Mouse (Mus musculus): Measurements from ENCODE around the gene Cdh16. TPM values are rescaled to one million over a fixed set of nuclear protein-coding genes. Genes with fewer than 3 reads are reported as not detected.
"Not testable (repeated sequence)": the region's sequence is repeated elsewhere in the genome, so short reads cannot be mapped to it uniquely, and the experiment has no call there.

The Cdh16 gene
- polyA plus RNA-seq (2014; fragmentation: Nextera tagmentation; extraction: Ambion mirVana), result 0.18 and 0.34 TPM in 2 replicates

GRCm38 (mm10) chr8:104624161-104624560, at the start of gene Cdh16:
Gene Cdh16 (minus strand): TSS chr8:104624396.
- no peak within 1 kb of the TSS for H3K4me3 ChIP-seq (ENCODE audit: low read depth, low read length)
- H3K9ac ChIP-seq (ENCODE audit: low read depth, low read length), result no peak within 1 kb of the TSS
- no peak within 1 kb of the TSS for H3K4me2 ChIP-seq
- no peaks in the 10 kb centered on the region for H3K9me3 ChIP-seq (ENCODE audit: control insufficient read depth, low read length)
- no peaks in the 10 kb centered on the region; the same call in 1 of the 2 replicates for H3K27me3 ChIP-seq (replicated peaks; ENCODE audit: control insufficient read depth, insufficient read depth, low read length)
- H3K27ac ChIP-seq (ENCODE audit: low read depth, low read length), result no peak within 1 kb of the TSS
- ATAC-seq (replicated peaks; ENCODE audit: low FRiP score), result no peak
- H3K36me3 ChIP-seq (ENCODE audit: control insufficient read depth, insufficient read depth, low read length), result no peaks in the 10 kb centered on the region
- no peak for DNase-seq (ENCODE audit: low spot score)
- 70% methylated on average over 6 of the region's 6 CpGs for WGBS
- no peaks in the 10 kb centered on the region for H3K4me1 ChIP-seq (replicated peaks; ENCODE audit: control insufficient read depth, insufficient read depth, low read length)

GRCm38 (mm10) chr8:104655614-104656013, 31.4 kb upstream of the Cdh16 start:
- H3K9me3 ChIP-seq (ENCODE audit: control insufficient read depth, low read length), result no peaks in the 10 kb centered on the region
- no peaks in the 10 kb centered on the region for H3K27me3 ChIP-seq (replicated peaks; ENCODE audit: control insufficient read depth, insufficient read depth, low read length)
- WGBS, result 70% methylated on average over 4 of the region's 4 CpGs
- H3K4me1 ChIP-seq (replicated peaks; ENCODE audit: control insufficient read depth, insufficient read depth, low read length), result no peaks in the 10 kb centered on the region
- peak; percentile 3 for DNase-seq (ENCODE audit: low spot score)
- ATAC-seq (replicated peaks; ENCODE audit: low FRiP score), result no peak
- no peak overlapping the region for H3K4me3 ChIP-seq (ENCODE audit: low read depth, low read length)
- no peaks in the 10 kb centered on the region for H3K36me3 ChIP-seq (ENCODE audit: control insufficient read depth, insufficient read depth, low read length)
- no peak overlapping the region for H3K9ac ChIP-seq (ENCODE audit: low read depth, low read length)
- no peak overlapping the region for H3K27ac ChIP-seq (ENCODE audit: low read depth, low read length)
- no peak overlapping the region for H3K4me2 ChIP-seq

- Histone ChIP-seq H3K36me3 (ENCODE audit: control insufficient read depth, insufficient read depth, low read length) (no peaks in the 10 kb centered on the region), H3K27ac (ENCODE audit: low read depth, low read length) (no peak overlapping the region), H3K4me1 (replicated peaks; ENCODE audit: control insufficient read depth, insufficient read depth, low read length) (no peaks in the 10 kb centered on the region), H3K9me3 (ENCODE audit: control insufficient read depth, low read length) (no peaks in the 10 kb centered on the region), H3K27me3 (replicated peaks; ENCODE audit: control insufficient read depth, insufficient read depth, low read length) (no peaks in the 10 kb centered on the region), H3K4me3 (ENCODE audit: low read depth, low read length) (no peak overlapping the region), H3K4me2 (no peak overlapping the region), H3K9ac (ENCODE audit: low read depth, low read length) (no peak overlapping the region)
- DNase-seq (ENCODE audit: low spot score), result peak; percentile 31
- 6% methylated on average over 3 of the region's 3 CpGs for WGBS
- peak; percentile 69 for ATAC-seq (replicated peaks; ENCODE audit: low FRiP score)
Measured at GRCm38 (mm10) chr8:104654984-104655383, 30.8 kb upstream of the Cdh16 start.

GRCm38 (mm10) chr8:104644187-104644586, 20.0 kb upstream of the Cdh16 start:
- H3K27ac ChIP-seq (ENCODE audit: low read depth, low read length); H3K9ac ChIP-seq (ENCODE audit: low read depth, low read length); ATAC-seq (replicated peaks; ENCODE audit: low FRiP score); H3K36me3 ChIP-seq (ENCODE audit: control insufficient read depth, insufficient read depth, low read length); H3K4me1 ChIP-seq (replicated peaks; ENCODE audit: control insufficient read depth, insufficient read depth, low read length); H3K4me2 ChIP-seq; H3K4me3 ChIP-seq (ENCODE audit: low read depth, low read length); H3K27me3 ChIP-seq (replicated peaks; ENCODE audit: control insufficient read depth, insufficient read depth, low read length); H3K9me3 ChIP-seq (ENCODE audit: control insufficient read depth, low read length): not testable (repeated sequence)
- WGBS, result 59% methylated on average over 3 of the region's 3 CpGs
- peak; percentile 2 for DNase-seq (ENCODE audit: low spot score)

- H3K36me3 ChIP-seq (ENCODE audit: control insufficient read depth, insufficient read depth, low read length), result 0 out of 2 replicates have a peak, but pooled peaks cover 6% of the 10 kb centered on the region
- peak overlapping the region; percentile 52; the same call in 1 of the 2 replicates for H3K27ac ChIP-seq (ENCODE audit: low read depth, low read length)
- DNase-seq (ENCODE audit: low spot score), result no peak
- H3K4me2 ChIP-seq, result peak overlapping the region; percentile 96
- peak overlapping the region; percentile 78 for H3K9ac ChIP-seq (ENCODE audit: low read depth, low read length)
- H3K4me3 ChIP-seq (ENCODE audit: low read depth, low read length), result peak overlapping the region; percentile 90
- no peaks in the 10 kb centered on the region for H3K9me3 ChIP-seq (ENCODE audit: control insufficient read depth, low read length)
- peaks cover 10% of the 10 kb centered on the region for H3K4me1 ChIP-seq (replicated peaks; ENCODE audit: control insufficient read depth, insufficient read depth, low read length)
- no peaks in the 10 kb centered on the region for H3K27me3 ChIP-seq (replicated peaks; ENCODE audit: control insufficient read depth, insufficient read depth, low read length)
- 0 out of 2 replicates have a peak, but pooled peaks have one; percentile 9 for ATAC-seq (replicated peaks; ENCODE audit: low FRiP score)
- WGBS, result 85% methylated on average over 6 of the region's 6 CpGs
Measured at GRCm38 (mm10) chr8:104642324-104642654, 18.1 kb upstream of the Cdh16 start.

GRCm38 (mm10) chr8:104641426-104642323, 17.5 kb upstream of the Cdh16 start, which contains the start of gene Ciao2b:
Gene Ciao2b (minus strand): TSS chr8:104641965.
- under 1% methylated on average over 66 of the region's 66 CpGs for WGBS
- Histone ChIP-seq H3K36me3 (ENCODE audit: control insufficient read depth, insufficient read depth, low read length) (0 out of 2 replicates have a peak, but pooled peaks cover 6% of the 10 kb centered on the region), H3K27me3 (replicated peaks; ENCODE audit: control insufficient read depth, insufficient read depth, low read length) (no peaks in the 10 kb centered on the region), H3K4me2 (peak within 1 kb of the TSS; percentile 96), H3K4me3 (ENCODE audit: low read depth, low read length) (peak within 1 kb of the TSS; percentile 90), H3K9ac (ENCODE audit: low read depth, low read length) (peak within 1 kb of the TSS; percentile 78), H3K4me1 (replicated peaks; ENCODE audit: control insufficient read depth, insufficient read depth, low read length) (peaks cover 10% of the 10 kb centered on the region), H3K27ac (ENCODE audit: low read depth, low read length) (peak within 1 kb of the TSS; percentile 52), H3K9me3 (ENCODE audit: control insufficient read depth, low read length) (no peaks in the 10 kb centered on the region)
- ATAC-seq (replicated peaks; ENCODE audit: low FRiP score) (peak; percentile 95), DNase-seq (ENCODE audit: low spot score) (peak; percentile 89)

GRCm38 (mm10) chr8:104640831-104641370, 16.7 kb upstream of the Cdh16 start:
- H3K27ac ChIP-seq (ENCODE audit: low read depth, low read length), result peak overlapping the region; percentile 52
- peak overlapping the region; percentile 90 for H3K4me3 ChIP-seq (ENCODE audit: low read depth, low read length)
- H3K4me1 ChIP-seq (replicated peaks; ENCODE audit: control insufficient read depth, insufficient read depth, low read length), result peaks cover 10% of the 10 kb centered on the region
- ATAC-seq (replicated peaks; ENCODE audit: low FRiP score) (no peak), DNase-seq (ENCODE audit: low spot score) (peak; percentile 33)
- 6% methylated on average over 25 of the region's 25 CpGs for WGBS
- H3K4me2 ChIP-seq, result peak overlapping the region; percentile 96
- no peaks in the 10 kb centered on the region for H3K9me3 ChIP-seq (ENCODE audit: control insufficient read depth, low read length)
- peak overlapping the region; percentile 78 for H3K9ac ChIP-seq (ENCODE audit: low read depth, low read length)
- 0 out of 2 replicates have a peak, but pooled peaks cover 6% of the 10 kb centered on the region for H3K36me3 ChIP-seq (ENCODE audit: control insufficient read depth, insufficient read depth, low read length)
- no peaks in the 10 kb centered on the region for H3K27me3 ChIP-seq (replicated peaks; ENCODE audit: control insufficient read depth, insufficient read depth, low read length)

- H3K4me2 ChIP-seq, result peak overlapping the region; percentile 96
- H3K4me3 ChIP-seq (ENCODE audit: low read depth, low read length), result peak overlapping the region; percentile 90
- no peak overlapping the region for H3K27ac ChIP-seq (ENCODE audit: low read depth, low read length)
- no peaks in the 10 kb centered on the region for H3K9me3 ChIP-seq (ENCODE audit: control insufficient read depth, low read length)
- H3K9ac ChIP-seq (ENCODE audit: low read depth, low read length), result peak overlapping the region; percentile 78
- ATAC-seq (replicated peaks; ENCODE audit: low FRiP score) (no peak), DNase-seq (ENCODE audit: low spot score) (no peak)
- H3K27me3 ChIP-seq (replicated peaks; ENCODE audit: control insufficient read depth, insufficient read depth, low read length), result no peaks in the 10 kb centered on the region
- H3K4me1 ChIP-seq (replicated peaks; ENCODE audit: control insufficient read depth, insufficient read depth, low read length), result peaks cover 10% of the 10 kb centered on the region
- H3K36me3 ChIP-seq (ENCODE audit: control insufficient read depth, insufficient read depth, low read length), result 0 out of 2 replicates have a peak, but pooled peaks cover 6% of the 10 kb centered on the region
- 84% methylated on average over 7 of the region's 7 CpGs for WGBS
Measured at GRCm38 (mm10) chr8:104640241-104640640, 16.0 kb upstream of the Cdh16 start.

Data from liver, embryonic 11.5 days (tissue).